Mouse (Mus musculus) midbrain, embryonic 11.5 days (tissue): ENCODE data around the gene Krt79. TPM values are rescaled to one million over a fixed set of nuclear protein-coding genes. Genes with fewer than 3 reads are reported as not detected.

Experiments used
- ATAC-seq: fragments of 200-750 bp; cut with Nextera tagmentation; 2 replicates; pipeline ENCODE4 v1.8.0; 2017; ENCODE audit warnings: moderate TSS enrichment, moderate library complexity; ENCODE audit not compliant: low FRiP score
- DNase-seq: peaks from one replicate; pipeline ENCODE4 v3.0.0; 2015; ENCODE audit warnings: low spot score; ENCODE audit errors: missing footprints
- H3K27ac ChIP-seq: fragments of 300-500 bp; sonication (generic); 2 replicates; pipeline ENCODE4 v1.5.1; 2014; ENCODE audit warnings: low read depth, low read length
- H3K27me3 ChIP-seq: fragments of 300-500 bp; sonication (generic); 2 replicates; pipeline ENCODE4 v1.6.1; 2014; ENCODE audit warnings: mild to moderate bottlenecking, low read length, moderate library complexity, mixed read lengths; ENCODE audit not compliant: control insufficient read depth, insufficient read depth
- H3K36me3 ChIP-seq: fragments of 300-500 bp; sonication (generic); 2 replicates; pipeline ENCODE4 v1.6.1; 2014; ENCODE audit warnings: mild to moderate bottlenecking, low read length, moderate library complexity, mixed read lengths; ENCODE audit not compliant: control insufficient read depth, insufficient read depth
- H3K4me1 ChIP-seq: fragments of 300-500 bp; sonication (generic); 2 replicates; pipeline ENCODE4 v1.6.1; 2014; ENCODE audit warnings: low read length; ENCODE audit not compliant: control insufficient read depth, insufficient read depth
- H3K4me2 ChIP-seq: fragments of 300-500 bp; sonication (generic); 2 replicates; pipeline ENCODE4 v1.6.1; 2014; ENCODE audit warnings: mild to moderate bottlenecking, moderate library complexity
- H3K4me3 ChIP-seq: fragments of 300-500 bp; sonication (generic); 2 replicates; pipeline ENCODE4 v1.5.1; 2014; ENCODE audit warnings: low read depth, low read length
- H3K9ac ChIP-seq: fragments of 300-500 bp; sonication (generic); 2 replicates; pipeline ENCODE4 v1.6.1; 2014; ENCODE audit warnings: low read length
- H3K9me3 ChIP-seq: fragments of 300-500 bp; sonication (generic); 2 replicates; pipeline ENCODE4 v1.6.1; 2016; ENCODE audit warnings: low read length; ENCODE audit not compliant: control insufficient read depth
- WGBS: fragments of 180-500 bp; shearing (Covaris S2); extraction: QIAGEN DNeasy Blood & Tissue Kit; methylation state at CpG from one replicate; pipeline ENCODE4 v1.1.7; 2014; 5-methylcytosine and 5-hydroxymethylcytosine counted together
- polyA plus RNA-seq: library from polyadenylated mRNA; unstranded; fragments of >200 nt; fragmentation: Nextera tagmentation; extraction: Ambion mirVana; gene quantifications from 2 replicates; pipeline ENCODE4 v1.2.1, GENCODE M21; 2014

Krt79 gene
- polyA plus RNA-seq, 1 experiment from 2014 or later, result 0.18 TPM

DNA sequence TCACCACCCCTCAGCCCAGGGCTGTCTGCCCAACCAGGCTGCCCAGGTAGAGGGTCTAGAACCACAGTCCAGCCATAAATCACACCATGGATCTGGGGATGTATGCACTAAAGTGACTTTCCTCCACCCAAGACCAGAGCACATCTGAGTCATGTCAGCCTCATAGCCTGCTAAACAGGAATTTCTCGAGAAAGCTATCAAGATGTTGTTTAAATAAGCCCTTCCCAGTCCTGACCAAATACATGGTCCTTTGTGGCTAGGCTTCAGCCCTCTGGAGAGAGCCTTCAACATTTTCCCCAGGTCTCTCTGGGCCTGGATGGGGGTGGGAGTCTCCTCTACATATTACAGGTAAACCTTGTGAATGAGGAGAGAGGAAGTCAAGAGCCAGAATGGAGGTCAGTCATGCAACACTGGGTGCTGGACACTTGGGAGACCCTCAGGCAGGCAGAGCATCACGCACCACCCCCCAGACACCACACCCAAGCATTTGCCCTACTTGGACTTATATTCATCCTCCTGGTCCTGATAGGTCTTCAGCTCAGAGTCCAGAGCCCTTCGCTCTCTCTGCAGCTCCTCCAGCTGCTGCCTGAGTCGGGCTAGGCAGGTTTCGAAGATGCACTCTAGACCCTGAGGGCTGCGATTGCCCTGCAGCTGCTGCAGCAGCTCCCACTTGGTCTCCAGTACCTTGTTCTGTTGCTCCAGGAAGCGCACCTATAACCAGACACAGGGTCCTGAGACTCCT, 12.8 kb upstream of the Krt79 start:
- no peaks in the 10 kb centered on the region for H3K36me3 ChIP-seq
- 85% methylated on average over 7 of the region's 7 CpGs for WGBS
- no peaks in the 10 kb centered on the region for H3K9me3 ChIP-seq
- no peaks in the 10 kb centered on the region for H3K27me3 ChIP-seq
- no peak overlapping the region for H3K27ac ChIP-seq
- no peaks in the 10 kb centered on the region for H3K4me1 ChIP-seq
- H3K4me3 ChIP-seq, result no peak overlapping the region
- ATAC-seq (no peak), DNase-seq (no peak)
- H3K9ac ChIP-seq, result no peak overlapping the region
- H3K4me2 ChIP-seq, result no peak overlapping the region

DNA sequence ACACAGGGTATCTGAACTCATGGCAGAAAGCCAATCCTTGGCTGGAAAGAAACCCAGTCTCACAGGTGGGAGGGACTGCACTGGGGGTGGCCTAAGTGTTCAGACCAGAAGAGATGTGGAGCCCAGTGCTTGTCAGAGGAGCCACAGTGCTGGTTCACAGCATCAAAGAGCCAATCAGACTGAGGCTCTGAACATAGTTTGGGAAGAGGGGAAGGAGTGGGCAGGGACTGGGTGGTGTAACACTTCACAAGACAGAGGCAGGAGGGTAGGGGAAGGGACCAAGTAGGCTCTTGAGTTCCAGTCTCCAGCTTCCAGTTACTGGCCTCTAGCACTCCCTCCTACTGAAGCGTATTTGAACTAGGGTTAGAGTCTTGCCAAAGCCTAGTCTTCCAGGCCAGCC, 5.3 kb upstream of the Krt79 start:
- Histone ChIP-seq H3K9me3 (no peaks in the 10 kb centered on the region), H3K4me3 (no peak overlapping the region), H3K4me2 (no peak overlapping the region), H3K27me3 (no peaks in the 10 kb centered on the region), H3K9ac (no peak overlapping the region), H3K4me1 (no peaks in the 10 kb centered on the region), H3K36me3 (no peaks in the 10 kb centered on the region), H3K27ac (no peak overlapping the region)
- WGBS, result 95% methylated on average over 1 of the region's 1 CpGs
- no peak for ATAC-seq
- no peak for DNase-seq

DNA sequence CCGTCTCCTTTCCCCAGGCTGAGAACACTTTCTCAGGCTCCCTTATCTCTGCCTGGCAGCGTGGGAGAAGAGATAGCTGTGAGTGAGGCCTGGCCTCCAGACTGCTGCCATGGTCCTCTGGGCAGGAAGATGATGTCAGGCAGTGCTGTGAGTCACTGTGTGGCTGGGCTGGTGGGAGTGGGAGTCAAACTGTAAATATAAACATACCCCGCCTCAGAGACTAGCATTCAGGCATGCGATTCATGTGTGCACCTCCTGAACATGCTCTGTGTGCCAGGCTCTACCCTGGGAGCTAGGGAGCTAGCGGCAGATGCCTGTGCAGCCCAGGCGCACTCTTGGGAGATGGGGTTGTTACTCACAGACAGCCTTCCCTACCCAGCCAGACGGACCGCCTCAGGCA, 1.8 kb upstream of the Krt79 start:
- Histone ChIP-seq H3K36me3 (no peaks in the 10 kb centered on the region), H3K27me3 (no peaks in the 10 kb centered on the region), H3K4me1 (no peaks in the 10 kb centered on the region; the same call in 1 of the 2 replicates), H3K27ac (no peak overlapping the region), H3K4me2 (no peak overlapping the region), H3K9ac (no peak overlapping the region), H3K4me3 (no peak overlapping the region), H3K9me3 (no peaks in the 10 kb centered on the region)
- ATAC-seq, result no peak
- 80% methylated on average over 8 of the region's 8 CpGs for WGBS
- no peak for DNase-seq

DNA sequence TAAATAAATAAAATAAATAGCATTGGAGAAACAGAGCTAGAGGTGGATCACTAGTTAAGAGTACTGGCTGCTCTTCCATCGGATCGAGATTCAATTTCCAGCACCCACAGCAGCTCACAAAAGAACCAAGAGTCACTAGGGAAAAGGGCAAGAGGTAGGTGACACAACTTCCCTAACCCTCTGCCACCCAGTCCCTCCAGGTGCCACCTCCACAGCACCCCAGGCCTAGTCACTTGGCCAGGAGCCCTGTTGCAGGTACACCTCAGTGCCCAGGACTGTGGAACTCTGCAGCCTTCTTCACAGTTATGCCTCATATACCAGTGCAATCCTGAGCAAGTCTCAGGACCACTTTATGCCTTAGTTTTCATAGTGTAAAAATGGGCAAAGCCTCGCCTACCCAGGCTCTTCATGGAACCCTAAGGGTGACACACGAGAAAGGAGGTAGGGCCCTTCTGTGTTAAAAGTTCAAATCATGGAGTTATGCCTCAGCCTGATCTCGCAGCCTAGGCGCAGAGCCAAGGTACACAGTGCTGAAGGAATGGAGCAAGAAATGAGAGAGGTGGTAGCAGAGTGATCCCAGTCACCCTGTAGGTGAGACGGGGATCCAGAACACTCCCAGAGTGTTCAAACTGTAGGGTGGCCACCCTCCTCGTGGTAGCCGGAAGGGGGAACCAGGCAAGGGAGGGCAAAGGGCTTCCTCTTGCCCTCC, 1.4 kb downstream of the Krt79 start:
- Histone ChIP-seq H3K27me3 (no peaks in the 10 kb centered on the region), H3K9ac (no peak overlapping the region), H3K4me1 (no peaks in the 10 kb centered on the region; the same call in 1 of the 2 replicates), H3K9me3 (no peaks in the 10 kb centered on the region), H3K4me2 (no peak overlapping the region), H3K4me3 (no peak overlapping the region), H3K27ac (no peak overlapping the region), H3K36me3 (no peaks in the 10 kb centered on the region)
- ATAC-seq, result no peak
- WGBS, result 85% methylated on average over 9 of the region's 9 CpGs
- peak; percentile 21 for DNase-seq

DNA sequence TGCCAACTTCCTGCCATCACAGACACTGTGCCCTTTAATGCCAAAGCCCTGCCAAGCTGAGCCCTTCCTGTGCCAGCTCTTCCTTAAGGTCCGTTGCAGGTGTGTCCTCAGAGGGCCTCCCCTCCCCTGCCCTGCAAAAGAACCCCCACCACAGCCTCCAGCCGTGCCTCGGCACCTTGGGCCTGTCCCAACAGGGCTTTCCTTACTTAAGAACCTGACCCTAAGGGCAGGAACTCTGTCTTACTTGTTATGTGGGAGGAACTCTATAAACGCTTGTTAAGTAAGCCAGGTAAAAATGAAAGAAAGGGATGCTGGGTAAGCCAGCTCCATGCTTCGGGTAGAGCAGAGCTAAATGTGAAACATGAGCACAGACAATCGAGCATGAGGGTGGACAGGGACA, 7.1 kb downstream of the Krt79 start:
- no peak overlapping the region for H3K9ac ChIP-seq
- peaks cover 6% of the 10 kb centered on the region for H3K4me1 ChIP-seq
- H3K27me3 ChIP-seq, result 0 out of 2 replicates have a peak, but pooled peaks cover 2% of the 10 kb centered on the region
- H3K4me2 ChIP-seq, result no peak overlapping the region
- no peak overlapping the region for H3K27ac ChIP-seq
- H3K4me3 ChIP-seq, result no peak overlapping the region
- H3K9me3 ChIP-seq, result no peaks in the 10 kb centered on the region
- H3K36me3 ChIP-seq, result no peaks in the 10 kb centered on the region
- 78% methylated on average over 6 of the region's 6 CpGs for WGBS
- DNase-seq (peak; percentile 75), ATAC-seq (no peak)

DNA sequence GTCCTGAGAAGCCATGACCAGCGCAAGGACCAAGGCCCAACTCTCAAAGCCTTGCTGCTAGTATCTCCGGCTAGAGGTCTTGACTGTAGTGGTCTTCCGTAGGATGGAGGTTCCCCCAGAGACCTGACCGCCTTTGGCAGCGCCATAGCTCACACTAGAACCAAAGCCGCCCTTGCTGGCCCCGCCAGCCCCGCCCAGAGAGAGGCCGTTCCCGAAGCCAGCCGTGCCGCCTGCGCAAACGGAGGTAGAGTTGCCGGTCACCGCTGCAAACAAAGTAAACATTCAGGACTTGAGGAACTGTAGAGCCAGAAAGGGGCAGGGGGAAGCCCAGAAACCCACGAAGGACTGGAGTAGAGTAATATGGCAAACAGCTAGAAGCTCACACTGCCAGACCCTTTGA, 10.5 kb downstream of the Krt79 start:
- H3K27ac ChIP-seq, result no peak overlapping the region
- 0 out of 2 replicates have a peak, but pooled peaks have one; percentile 24 for ATAC-seq
- peak overlapping the region; percentile 47 for H3K4me2 ChIP-seq
- peak; percentile 90 for DNase-seq
- peak overlapping the region; percentile 31; the same call in 1 of the 2 replicates for H3K9ac ChIP-seq
- WGBS, result 4% methylated on average over 17 of the region's 17 CpGs
- 0 out of 2 replicates have a peak, but pooled peaks cover 2% of the 10 kb centered on the region for H3K27me3 ChIP-seq
- H3K4me1 ChIP-seq, result peaks cover 6% of the 10 kb centered on the region
- no peaks in the 10 kb centered on the region for H3K9me3 ChIP-seq
- peak overlapping the region; percentile 13; the same call in 1 of the 2 replicates for H3K4me3 ChIP-seq
- no peaks in the 10 kb centered on the region for H3K36me3 ChIP-seq

DNA sequence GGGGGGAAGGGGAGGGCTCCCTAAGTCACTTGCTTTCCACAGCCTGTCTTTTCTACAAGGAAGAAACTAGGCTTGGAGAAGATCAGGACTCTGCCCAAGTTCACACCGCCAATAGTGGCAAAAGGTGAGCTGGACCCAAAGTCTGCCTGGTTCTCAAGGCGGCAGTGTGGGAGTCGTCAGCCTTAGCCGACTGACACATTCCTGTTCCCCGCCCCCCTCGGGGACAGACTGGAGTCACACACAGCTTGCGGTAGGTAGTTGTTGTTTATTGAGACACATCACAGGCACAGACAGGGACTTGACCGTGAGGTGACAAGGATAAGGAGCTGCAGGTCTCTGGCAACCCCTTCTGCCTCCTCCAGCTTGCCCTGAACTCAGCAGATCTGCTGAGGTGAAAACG, 11.0 kb downstream of the Krt79 start:
- Histone ChIP-seq H3K4me3 (no peak overlapping the region), H3K9me3 (no peaks in the 10 kb centered on the region), H3K27me3 (0 out of 2 replicates have a peak, but pooled peaks cover 2% of the 10 kb centered on the region), H3K27ac (no peak overlapping the region), H3K4me2 (peak overlapping the region; percentile 47; the same call in 1 of the 2 replicates), H3K36me3 (no peaks in the 10 kb centered on the region), H3K9ac (no peak overlapping the region; the same call in 1 of the 2 replicates), H3K4me1 (peaks cover 6% of the 10 kb centered on the region)
- 15% methylated on average over 9 of the region's 9 CpGs for WGBS
- no peak for ATAC-seq
- no peak for DNase-seq

DNA sequence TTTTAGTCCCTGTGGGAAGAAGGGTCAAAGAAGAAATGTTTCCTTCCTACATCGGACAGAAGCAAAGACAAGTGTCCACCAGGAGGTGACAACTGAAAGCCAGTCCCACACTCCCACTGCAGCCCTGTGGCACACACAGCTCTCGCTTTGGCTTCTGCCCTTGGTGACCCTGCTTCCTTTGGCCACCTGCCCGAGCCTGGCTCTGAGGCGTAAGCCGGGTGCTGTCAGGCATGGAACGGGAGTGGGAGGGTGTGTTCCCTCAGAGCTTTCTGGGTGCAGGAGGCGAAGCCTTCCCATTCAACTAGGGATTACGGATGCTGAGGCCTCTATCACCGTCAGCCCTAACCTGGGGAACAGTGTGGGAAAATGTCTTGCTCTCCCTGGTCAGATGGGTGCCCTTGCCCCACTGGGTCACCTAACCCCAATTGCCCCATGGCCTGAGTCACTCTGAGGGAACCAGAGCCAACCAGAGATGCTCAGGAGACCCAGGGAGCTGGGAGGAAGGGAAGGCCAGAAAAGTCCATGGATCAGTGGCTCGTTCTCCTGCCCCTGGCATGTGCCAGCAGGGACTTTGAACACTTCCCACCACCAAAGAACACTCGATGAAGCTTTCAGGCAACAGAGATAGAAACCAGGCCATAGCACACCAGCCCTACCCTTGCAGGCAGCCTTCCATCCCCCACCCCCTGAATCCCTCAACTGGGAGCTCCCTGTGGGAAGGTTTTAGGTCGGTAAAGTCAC, 12.6 kb downstream of the Krt79 start:
- Histone ChIP-seq H3K4me1 (peaks cover 6% of the 10 kb centered on the region), H3K9ac (no peak overlapping the region), H3K27me3 (0 out of 2 replicates have a peak, but pooled peaks cover 2% of the 10 kb centered on the region), H3K36me3 (no peaks in the 10 kb centered on the region), H3K4me2 (no peak overlapping the region), H3K9me3 (no peaks in the 10 kb centered on the region), H3K27ac (no peak overlapping the region), H3K4me3 (no peak overlapping the region)
- DNase-seq (peak; percentile 73), ATAC-seq (no peak)
- WGBS, result 60% methylated on average over 12 of the region's 12 CpGs
